Mouse (Mus musculus) CH12.LX (cell line): ENCODE measurements around the gene Glis3.

Experiments
- CTCF ChIP-seq, 2 experiments: IDR thresholded peaks in 1 of 2; conservative IDR thresholded peaks in 1 of 2; 2 replicates each; pipeline ENCODE4 v1.5.1; 2011 to 2012; ENCODE audit warnings: low read depth in 2 of 2, low read length in 2 of 2, improper control_type of control experiment in 1 of 2, inconsistent platforms in 1 of 2, mild to moderate bottlenecking in 1 of 2, moderate library complexity in 1 of 2
- JUND ChIP-seq: conservative IDR thresholded peaks from 2 replicates; pipeline ENCODE4 v1.6.1; 2011; ENCODE audit warnings: low read depth, low read length, improper control_type of control experiment
- MXI1 ChIP-seq: IDR thresholded peaks from 2 replicates; pipeline ENCODE4 v1.6.1; 2011; ENCODE audit warnings: mild to moderate bottlenecking, low read depth, low read length, improper control_type of control experiment
- POLR2A ChIP-seq: IDR thresholded peaks from 2 replicates; pipeline ENCODE4 v1.6.1; 2011; ENCODE audit warnings: low read depth, mild to moderate bottlenecking, improper control_type of control experiment, low read length
- SIN3A ChIP-seq: IDR thresholded peaks from 2 replicates; pipeline ENCODE4 v1.6.1; 2012; ENCODE audit warnings: low read length, improper control_type of control experiment, inconsistent platforms
- USF1 ChIP-seq: IDR thresholded peaks from 2 replicates; pipeline ENCODE4 v1.6.1; 2014; ENCODE audit warnings: low read depth, mild to moderate bottlenecking, inconsistent platforms, low read length, improper control_type of control experiment

DNA sequence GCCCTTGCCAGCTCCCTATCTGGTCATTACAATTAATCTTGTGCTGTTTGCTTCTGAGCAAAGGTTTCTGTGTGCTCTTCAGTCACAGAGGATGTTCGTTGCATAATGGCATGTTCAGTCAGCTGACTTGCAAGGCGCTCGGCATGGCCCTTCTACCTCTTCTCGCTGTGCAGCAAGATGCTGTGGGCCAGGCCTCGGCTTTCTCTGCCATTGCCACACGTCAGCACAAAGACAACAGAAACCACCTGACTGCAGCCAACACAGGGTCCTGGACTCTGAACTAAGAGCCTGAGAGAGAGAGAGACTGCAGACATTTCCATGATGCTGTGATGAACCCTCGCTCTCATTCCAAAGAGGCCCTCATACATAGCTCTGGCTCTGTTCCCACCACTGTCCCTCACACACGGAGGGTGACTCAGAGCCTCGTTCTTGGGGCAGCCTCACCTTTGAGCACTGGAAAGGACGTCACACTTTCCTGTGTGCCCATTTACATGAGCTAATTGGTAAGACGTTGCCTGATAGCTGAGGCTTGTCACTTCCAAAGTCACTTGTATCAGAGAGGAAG, 380.6 kb downstream of the Glis3 start:
- TF ChIP-seq POLR2A (no peak), SIN3A (no peak), CTCF (conservative IDR thresholded peaks at IDR 0.05 in 1 of 2, IDR thresholded peaks at IDR 0.05 in 1 of 2; ENCODE audit: low read depth in 2 of 2, low read length in 2 of 2) (no peak), JUND (no peak), MXI1 (no peak), USF1 (no peak)
